Mouse (Mus musculus) limb, embryonic 12.5 days (tissue): ENCODE data around the gene Mrpl20. TPM values are rescaled to one million over a fixed set of nuclear protein-coding genes. Genes with fewer than 3 reads are reported as not detected.
A peak's percentile ranks its signal among the peaks of the same experiment; 100 is the strongest.

ENCODE experiments used
- ATAC-seq: fragments of 200-750 bp; cut with Nextera tagmentation; 2 replicates; pipeline ENCODE4 v1.8.0; 2017; ENCODE audit warnings: low read depth, moderate TSS enrichment; ENCODE audit not compliant: insufficient number of reproducible peaks, insufficient read depth, low FRiP score, low TSS enrichment
- H3K27ac ChIP-seq: fragments of 300-500 bp; sonication (generic); 2 replicates; pipeline ENCODE4 v1.5.1; 2016; ENCODE audit warnings: mild to moderate bottlenecking, moderate library complexity
- H3K27me3 ChIP-seq: fragments of 300-500 bp; sonication (generic); 2 replicates; pipeline ENCODE4 v1.6.1; 2016; ENCODE audit warnings: mild to moderate bottlenecking, moderate library complexity
- H3K36me3 ChIP-seq: fragments of 300-500 bp; sonication (generic); 2 replicates; pipeline ENCODE4 v1.6.1; 2016; ENCODE audit warnings: mild to moderate bottlenecking, moderate library complexity
- H3K4me1 ChIP-seq: fragments of 300-500 bp; sonication (generic); replicated peaks from 2 replicates; pipeline ENCODE4 v1.6.1; 2016
- H3K4me2 ChIP-seq: fragments of 300-500 bp; sonication (generic); 2 replicates; pipeline ENCODE4 v1.6.1; 2016; ENCODE audit warnings: mild to moderate bottlenecking, moderate library complexity
- H3K4me3 ChIP-seq: fragments of 300-500 bp; sonication (generic); replicated peaks from 2 replicates; pipeline ENCODE4 v1.5.1; 2016; ENCODE audit warnings: mild to moderate bottlenecking
- H3K9ac ChIP-seq: fragments of 300-500 bp; sonication (generic); replicated peaks from 2 replicates; pipeline ENCODE4 v1.6.1; 2016; ENCODE audit warnings: mild to moderate bottlenecking, moderate library complexity
- H3K9me3 ChIP-seq: fragments of 300-500 bp; sonication (generic); 2 replicates; pipeline ENCODE4 v1.6.1; 2016; ENCODE audit warnings: mild to moderate bottlenecking, moderate library complexity
- WGBS: fragments of 180-500 bp; shearing (Covaris S2); methylation state at CpG from one replicate; pipeline ENCODE4 v1.1.7; 2016; 5-methylcytosine and 5-hydroxymethylcytosine counted together
- microRNA-seq: library from miRNA; unstranded; fragments of <30 nt; microRNA quantifications from one replicate; pipeline ENCODE4, GENCODE M21; 2017
- polyA plus RNA-seq: library from polyadenylated mRNA; unstranded; fragments of >200 nt; fragmentation: Nextera tagmentation; extraction: Ambion mirVana; gene quantifications from 2 replicates; pipeline ENCODE4 v1.2.1, GENCODE M21; 2016

Mrpl20 gene
- polyA plus RNA-seq, 1 experiment from 2014 or later = 228 TPM

DNA sequence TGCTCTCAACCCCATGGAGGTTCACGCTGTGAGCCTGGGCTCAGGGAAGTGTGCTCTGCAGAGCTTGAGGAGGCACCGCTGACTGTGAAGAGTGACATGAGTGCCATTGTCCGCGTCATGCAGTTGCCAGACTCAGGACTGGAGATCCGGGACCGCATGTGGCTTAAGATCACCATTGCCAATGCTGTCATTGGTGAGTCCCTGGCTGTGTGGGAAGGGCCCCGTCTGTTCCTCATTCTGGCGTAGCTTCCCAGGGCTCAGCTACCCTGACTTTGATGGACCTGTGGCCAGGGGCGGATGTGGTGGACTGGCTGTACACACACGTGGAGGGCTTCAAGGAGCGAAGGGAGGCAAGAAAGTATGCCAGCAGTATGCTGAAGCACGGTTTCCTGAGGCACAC, 53.4 kb downstream of the Mrpl20 start:
- Histone ChIP-seq H3K4me3 (no peak overlapping the region), H3K36me3 (peaks cover 72% of the 10 kb centered on the region), H3K4me1 (no peaks in the 10 kb centered on the region), H3K9me3 (no peaks in the 10 kb centered on the region), H3K27ac (no peak overlapping the region), H3K4me2 (no peak overlapping the region), H3K27me3 (no peaks in the 10 kb centered on the region), H3K9ac (no peak overlapping the region)
- ATAC-seq = no peak
- 92% methylated on average over 12 of the region's 12 CpGs for WGBS

DNA sequence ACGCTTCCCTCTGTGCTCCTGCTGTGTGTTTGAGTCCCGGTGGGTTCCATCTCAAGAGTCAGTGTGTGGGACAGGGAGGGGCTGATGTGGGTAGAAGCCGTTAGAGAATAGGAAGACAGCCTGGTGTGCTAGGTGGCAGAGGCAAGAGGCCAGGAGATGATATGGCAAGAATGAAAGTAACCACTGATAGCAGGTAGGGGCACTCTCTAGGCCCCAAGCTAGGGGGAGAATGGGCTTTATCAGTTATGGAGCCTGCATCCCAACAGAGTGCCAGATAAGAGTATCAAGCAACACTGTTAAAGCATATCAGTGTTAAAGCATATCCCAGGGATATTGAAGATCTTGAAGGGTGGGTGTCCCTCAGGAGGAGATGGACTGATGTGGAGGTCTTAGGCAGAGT, 54.2 kb downstream of the Mrpl20 start:
- Histone ChIP-seq H3K9me3 (no peaks in the 10 kb centered on the region), H3K36me3 (peaks cover 76% of the 10 kb centered on the region), H3K27me3 (no peaks in the 10 kb centered on the region), H3K9ac (no peak overlapping the region), H3K27ac (no peak overlapping the region), H3K4me2 (no peak overlapping the region), H3K4me1 (no peaks in the 10 kb centered on the region), H3K4me3 (no peak overlapping the region)
- 82% methylated on average over 3 of the region's 3 CpGs for WGBS
- no peak for ATAC-seq

- Histone ChIP-seq H3K4me2 (no peak overlapping the region), H3K27me3 (no peaks in the 10 kb centered on the region), H3K27ac (no peak overlapping the region), H3K4me3 (no peak overlapping the region), H3K9ac (no peak overlapping the region), H3K4me1 (no peaks in the 10 kb centered on the region), H3K9me3 (no peaks in the 10 kb centered on the region), H3K36me3 (peaks cover 64% of the 10 kb centered on the region)
- 15% methylated on average over 13 of the region's 13 CpGs for WGBS
- ATAC-seq = peak; percentile 34
Observed at GRCm38 (mm10) chr4:155859318-155859717, 56.6 kb downstream of the Mrpl20 start.

Small RNA genes lying within 50 kb of the gene (microRNA-seq; reads per million reads assigned to microRNA genes)
- gene Gm27743 = not detected

Other genes starting within 250 kb of the Mrpl20 start
- gene Nadk, start 240.5 kb upstream of the Mrpl20 start, polyA plus RNA-seq = 95.3 and 95.4 TPM in 2 replicates
- 10.9 and 11.6 TPM in 2 replicates for gene Slc35e2, start 201.5 kb upstream of the Mrpl20 start, polyA plus RNA-seq
- 78.4 and 82.4 TPM in 2 replicates for gene Cdk11b, start 178.0 kb upstream of the Mrpl20 start, polyA plus RNA-seq
- not detected in 2 replicates for gene Gm10563, start 157.5 kb upstream of the Mrpl20 start, polyA plus RNA-seq
- 16.0 and 16.3 TPM in 2 replicates for gene Mmp23, start 149.5 kb upstream of the Mrpl20 start, polyA plus RNA-seq
- 36.5 and 37.2 TPM in 2 replicates for gene Mib2, start 133.7 kb upstream of the Mrpl20 start, polyA plus RNA-seq
- 9.3 and 11.2 TPM in 2 replicates for gene Fndc10, start 108.5 kb upstream of the Mrpl20 start, polyA plus RNA-seq
- 143 and 145 TPM in 2 replicates for gene Ssu72, start 98.1 kb upstream of the Mrpl20 start, polyA plus RNA-seq
- 1.4 and 1.6 TPM in 2 replicates for gene Tmem240, start 68.1 kb upstream of the Mrpl20 start, polyA plus RNA-seq
- gene Atad3a, start 41.8 kb upstream of the Mrpl20 start, polyA plus RNA-seq = 104 and 108 TPM in 2 replicates
- gene Vwa1, start 28.2 kb upstream of the Mrpl20 start, polyA plus RNA-seq = 8.3 and 8.8 TPM in 2 replicates
- 0.50 and 0.91 TPM in 2 replicates for gene Tmem88b, start 17.0 kb upstream of the Mrpl20 start, polyA plus RNA-seq
- 0.18 TPM in 1 of 2 replicates, not detected in the other for gene Ankrd65, start 12.4 kb upstream of the Mrpl20 start, polyA plus RNA-seq
- 241 and 256 TPM in 2 replicates for gene Ccnl2, start 9.6 kb downstream of the Mrpl20 start, polyA plus RNA-seq
- gene Aurkaip1, start 28.4 kb downstream of the Mrpl20 start, polyA plus RNA-seq = 146 and 151 TPM in 2 replicates
- gene Mxra8, start 36.8 kb downstream of the Mrpl20 start, polyA plus RNA-seq = 44.9 and 62.1 TPM in 2 replicates
- gene Dvl1, start 44.5 kb downstream of the Mrpl20 start, polyA plus RNA-seq = 5.5 and 14.7 TPM in 2 replicates
- gene Tas1r3, start 60.5 kb downstream of the Mrpl20 start, polyA plus RNA-seq = 0.39 and 0.74 TPM in 2 replicates
- gene Cptp, start 66.6 kb downstream of the Mrpl20 start, polyA plus RNA-seq = 13.6 and 14.2 TPM in 2 replicates
- 82.0 and 82.9 TPM in 2 replicates for gene Ints11, start 66.7 kb downstream of the Mrpl20 start, polyA plus RNA-seq
- gene Pusl1, start 88.9 kb downstream of the Mrpl20 start, polyA plus RNA-seq = 45.4 and 48.5 TPM in 2 replicates
- gene Acap3, start 88.9 kb downstream of the Mrpl20 start, polyA plus RNA-seq = 18.4 and 25.5 TPM in 2 replicates
- 165 and 169 TPM in 2 replicates for gene Ube2j2, start 141.0 kb downstream of the Mrpl20 start, polyA plus RNA-seq
- gene C1qtnf12, start 159.4 kb downstream of the Mrpl20 start, polyA plus RNA-seq = 27.1 and 31.6 TPM in 2 replicates
- gene B3galt6, start 189.8 kb downstream of the Mrpl20 start, polyA plus RNA-seq = 16.1 and 16.8 TPM in 2 replicates
- 131 and 139 TPM in 2 replicates for gene Sdf4, start 190.0 kb downstream of the Mrpl20 start, polyA plus RNA-seq
- 0.84 and 0.92 TPM in 2 replicates for gene Tnfrsf4, start 211.0 kb downstream of the Mrpl20 start, polyA plus RNA-seq
- gene Tnfrsf18, start 223.3 kb downstream of the Mrpl20 start, polyA plus RNA-seq = 1.8 and 1.9 TPM in 2 replicates